Mouse (Mus musculus) midbrain, embryonic 16.5 days (tissue): ENCODE data around the gene Fdx1. TPM values are rescaled to one million over a fixed set of nuclear protein-coding genes. Genes with fewer than 3 reads are reported as not detected.

Experiments
- ATAC-seq: fragments of 200-750 bp; cut with Nextera tagmentation; 2 replicates; pipeline ENCODE4 v1.8.0; 2017; ENCODE audit warnings: moderate TSS enrichment
- H3K27ac ChIP-seq: fragments of 300-500 bp; sonication (generic); 2 replicates; pipeline ENCODE4 v1.5.1; 2014; ENCODE audit warnings: mild to moderate bottlenecking, low read length, mixed read lengths
- H3K27me3 ChIP-seq: fragments of 300-500 bp; sonication (generic); 2 replicates; pipeline ENCODE4 v1.6.1; 2014; ENCODE audit warnings: low read depth, low read length, mixed read lengths; ENCODE audit not compliant: control insufficient read depth, insufficient read depth
- H3K36me3 ChIP-seq: fragments of 300-500 bp; sonication (generic); 2 replicates; pipeline ENCODE4 v1.6.1; 2014; ENCODE audit warnings: mild to moderate bottlenecking, low read length, moderate library complexity, mixed read lengths; ENCODE audit not compliant: control insufficient read depth, insufficient read depth
- H3K4me1 ChIP-seq: fragments of 300-500 bp; sonication (generic); 2 replicates; pipeline ENCODE4 v1.6.1; 2014; ENCODE audit warnings: mild to moderate bottlenecking, low read length, mixed read lengths; ENCODE audit not compliant: control insufficient read depth, insufficient read depth
- H3K4me2 ChIP-seq: fragments of 300-500 bp; sonication (generic); 2 replicates; pipeline ENCODE4 v1.6.1; 2014; ENCODE audit warnings: mild to moderate bottlenecking, low read length, mixed read lengths
- H3K4me3 ChIP-seq: fragments of 300-500 bp; sonication (generic); 2 replicates; pipeline ENCODE4 v1.5.1; 2014; ENCODE audit warnings: low read depth, mild to moderate bottlenecking, low read length, moderate library complexity, mixed read lengths
- H3K9ac ChIP-seq: fragments of 300-500 bp; sonication (generic); 2 replicates; pipeline ENCODE4 v1.6.1; 2014; ENCODE audit warnings: low read depth, low read length, mixed read lengths
- H3K9me3 ChIP-seq: fragments of 300-500 bp; sonication (generic); replicated peaks from 2 replicates; pipeline ENCODE4 v1.6.1; 2014; ENCODE audit warnings: mild to moderate bottlenecking, low read length, mixed read lengths; ENCODE audit not compliant: control insufficient read depth, poor library complexity, severe bottlenecking
- WGBS: fragments of 180-500 bp; shearing (Covaris S2); extraction: QIAGEN DNeasy Blood & Tissue Kit; methylation state at CpG from one replicate; pipeline ENCODE4 v1.1.7; 2014; 5-methylcytosine and 5-hydroxymethylcytosine counted together
- polyA plus RNA-seq: library from polyadenylated mRNA; unstranded; fragments of >200 nt; fragmentation: Nextera tagmentation; extraction: Ambion mirVana; gene quantifications from 2 replicates; pipeline ENCODE4 v1.2.1, GENCODE M21; 2015

The Fdx1 gene
- polyA plus RNA-seq, 1 experiment from 2014 or later, result 37.0 TPM

DNA sequence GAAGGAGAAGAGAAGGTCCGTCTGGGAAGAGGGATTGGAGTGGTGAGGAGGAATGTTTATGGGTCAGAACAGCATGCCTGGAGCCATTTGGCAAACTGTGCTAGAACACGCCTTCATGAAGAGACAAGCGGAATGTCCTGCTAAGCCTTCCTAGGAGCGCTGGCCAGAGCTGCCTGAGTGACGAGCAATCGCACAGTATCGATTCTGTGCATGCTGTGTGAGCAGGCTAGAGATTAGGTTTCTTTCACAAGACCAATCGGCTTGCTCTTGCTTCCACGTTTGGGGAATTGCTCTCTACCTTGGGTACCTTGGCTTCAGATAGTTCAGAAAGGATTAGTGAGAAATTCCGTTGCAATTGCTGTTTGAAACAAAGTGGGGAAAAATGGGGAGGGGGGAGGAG lies 35.2 kb downstream of the Fdx1 start:
- Histone ChIP-seq H3K36me3 (no peaks in the 10 kb centered on the region), H3K9me3 (no peaks in the 10 kb centered on the region), H3K4me3 (no peak overlapping the region), H3K27me3 (no peaks in the 10 kb centered on the region), H3K4me2 (no peak overlapping the region; the same call in 1 of the 2 replicates), H3K27ac (peak overlapping the region; percentile 23; the same call in 1 of the 2 replicates), H3K9ac (no peak overlapping the region), H3K4me1 (peaks cover 8% of the 10 kb centered on the region)
- 38% methylated on average over 10 of the region's 10 CpGs for WGBS
- no peak for ATAC-seq

DNA sequence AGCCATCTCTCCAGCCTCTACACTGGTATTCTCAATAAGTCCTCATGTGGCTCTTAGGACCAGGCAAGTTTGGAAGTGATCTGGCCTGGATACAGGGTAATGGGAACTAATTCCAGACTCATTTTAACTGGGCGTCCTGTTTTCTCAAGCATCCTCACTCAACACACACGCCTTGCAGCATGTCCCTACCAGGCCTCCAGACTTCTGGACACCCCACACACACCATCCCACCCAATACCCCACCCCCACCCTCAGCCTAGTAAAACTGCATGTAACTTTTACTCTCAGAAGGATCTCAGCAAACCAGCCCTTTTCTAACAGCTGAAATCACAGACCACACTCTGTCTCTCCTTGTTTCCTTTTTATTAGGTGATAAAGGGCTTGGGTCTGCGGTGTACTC lies 35.7 kb downstream of the Fdx1 start:
- Histone ChIP-seq H3K4me2 (no peak overlapping the region), H3K27me3 (no peaks in the 10 kb centered on the region), H3K36me3 (no peaks in the 10 kb centered on the region), H3K4me3 (no peak overlapping the region), H3K9me3 (no peaks in the 10 kb centered on the region), H3K4me1 (peaks cover 8% of the 10 kb centered on the region), H3K9ac (no peak overlapping the region), H3K27ac (peak overlapping the region; percentile 23; the same call in 1 of the 2 replicates)
- 86% methylated on average over 3 of the region's 3 CpGs for WGBS
- no peak for ATAC-seq

DNA sequence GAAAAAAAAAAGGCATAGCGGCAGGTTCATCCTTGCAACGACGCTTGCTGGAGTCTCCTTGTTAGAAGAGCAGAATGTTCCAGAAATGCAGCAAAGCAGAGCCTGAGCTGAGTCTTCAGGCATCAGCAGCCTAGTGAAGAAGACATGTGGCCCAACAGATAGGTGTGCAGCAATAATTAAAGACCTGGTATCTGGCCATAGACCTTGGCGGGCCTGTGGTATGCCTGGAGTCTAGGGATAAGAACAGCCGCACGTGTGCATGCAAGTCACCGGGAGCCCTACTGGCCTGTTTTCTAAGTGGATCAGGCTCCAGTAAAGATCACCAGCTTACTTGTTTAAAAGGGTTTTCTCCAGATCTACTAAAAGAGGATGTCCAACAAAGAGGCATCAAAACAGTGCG lies 36.7 kb downstream of the Fdx1 start:
- no peaks in the 10 kb centered on the region for H3K27me3 ChIP-seq
- no peaks in the 10 kb centered on the region for H3K9me3 ChIP-seq
- H3K4me2 ChIP-seq, result no peak overlapping the region
- H3K27ac ChIP-seq, result no peak overlapping the region
- no peak overlapping the region for H3K4me3 ChIP-seq
- H3K4me1 ChIP-seq, result peaks cover 8% of the 10 kb centered on the region
- 89% methylated on average over 8 of the region's 8 CpGs for WGBS
- H3K36me3 ChIP-seq, result no peaks in the 10 kb centered on the region
- H3K9ac ChIP-seq, result no peak overlapping the region
- ATAC-seq, result no peak

DNA sequence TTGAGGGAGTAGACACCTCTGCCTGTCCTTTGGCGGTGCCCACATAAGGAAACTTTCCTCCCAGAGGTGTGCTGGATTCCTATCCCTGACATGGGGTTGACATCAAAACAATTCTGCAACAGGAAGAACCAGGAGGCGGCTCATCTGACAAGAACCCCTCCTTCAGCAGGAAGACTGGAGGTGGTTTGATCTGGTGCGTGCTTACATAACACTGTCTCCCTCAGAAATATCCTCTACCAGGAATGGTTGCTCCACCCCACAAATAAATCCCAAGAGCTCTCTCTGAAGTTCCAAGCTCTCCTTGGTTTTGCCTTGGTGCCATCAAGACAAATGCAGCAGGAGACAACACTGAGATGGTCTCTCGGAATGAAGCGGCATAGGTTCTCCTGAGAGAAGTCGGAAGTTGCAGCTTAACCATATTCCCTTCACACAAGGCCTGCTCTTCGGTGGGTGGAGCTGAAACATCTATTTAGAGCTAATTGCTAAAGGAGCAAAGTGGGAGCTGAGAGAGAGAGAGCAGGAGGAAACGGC lies 38.7 kb downstream of the Fdx1 start:
- H3K36me3 ChIP-seq, result no peaks in the 10 kb centered on the region
- no peak overlapping the region for H3K27ac ChIP-seq
- no peak overlapping the region for H3K9ac ChIP-seq
- H3K4me2 ChIP-seq, result no peak overlapping the region
- no peaks in the 10 kb centered on the region for H3K27me3 ChIP-seq
- H3K9me3 ChIP-seq, result no peaks in the 10 kb centered on the region
- H3K4me1 ChIP-seq, result peaks cover 8% of the 10 kb centered on the region
- H3K4me3 ChIP-seq, result no peak overlapping the region
- 88% methylated on average over 8 of the region's 8 CpGs for WGBS
- ATAC-seq, result no peak

DNA sequence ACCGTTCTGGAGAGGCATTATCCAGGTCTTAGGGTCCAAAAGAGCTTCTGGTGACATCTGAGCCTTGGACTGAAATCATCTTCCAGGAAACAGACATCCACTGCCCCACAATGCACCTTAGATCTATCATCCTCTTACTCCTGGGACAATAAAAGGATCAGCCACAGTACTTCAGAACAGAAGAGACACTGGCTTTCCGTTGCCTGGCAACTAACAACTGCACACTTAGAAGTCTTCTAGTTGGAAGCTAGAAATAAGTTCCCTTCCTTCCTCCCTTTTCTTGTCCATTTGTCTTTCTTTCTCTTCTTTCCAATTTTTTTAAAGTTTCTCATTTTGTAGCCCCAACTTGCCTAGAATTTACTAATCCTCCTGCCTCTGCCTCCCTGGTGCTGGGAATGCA lies 40.6 kb downstream of the Fdx1 start:
- no peaks in the 10 kb centered on the region for H3K36me3 ChIP-seq
- no peaks in the 10 kb centered on the region for H3K27me3 ChIP-seq
- WGBS, result 48% methylated on average over 2 of the region's 2 CpGs
- no peak overlapping the region for H3K9ac ChIP-seq
- ATAC-seq, result no peak
- no peak overlapping the region for H3K4me3 ChIP-seq
- no peaks in the 10 kb centered on the region for H3K9me3 ChIP-seq
- no peak overlapping the region for H3K4me2 ChIP-seq
- H3K27ac ChIP-seq, result no peak overlapping the region
- peaks cover under 1% of the 10 kb centered on the region; the same call in 1 of the 2 replicates for H3K4me1 ChIP-seq

DNA sequence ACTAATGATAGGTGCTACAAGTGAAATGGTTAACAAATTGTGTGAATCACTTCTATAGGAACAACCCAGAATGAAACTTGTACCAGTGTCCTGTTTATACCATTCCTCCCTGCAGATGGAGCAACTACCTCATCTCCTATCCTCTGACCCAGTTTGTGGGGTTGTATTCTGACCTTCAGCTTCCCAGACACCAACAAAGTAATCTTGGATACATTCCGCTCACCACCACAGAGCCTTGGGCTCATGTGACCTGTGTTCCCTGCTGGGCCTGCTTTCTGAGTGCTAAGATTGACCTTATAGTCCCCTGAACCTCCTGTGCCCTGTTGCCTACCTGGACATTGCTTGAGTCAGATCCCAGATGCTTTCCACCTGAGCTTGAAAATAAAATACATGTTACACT lies 47.8 kb downstream of the Fdx1 start:
- H3K4me1 ChIP-seq, result no peaks in the 10 kb centered on the region
- no peak overlapping the region for H3K4me2 ChIP-seq
- ATAC-seq, result no peak
- H3K27ac ChIP-seq, result no peak overlapping the region
- 90% methylated on average over 1 of the region's 1 CpGs for WGBS
- H3K36me3 ChIP-seq, result no peaks in the 10 kb centered on the region
- no peaks in the 10 kb centered on the region for H3K27me3 ChIP-seq
- no peaks in the 10 kb centered on the region for H3K9me3 ChIP-seq
- no peak overlapping the region for H3K4me3 ChIP-seq
- H3K9ac ChIP-seq, result no peak overlapping the region

DNA sequence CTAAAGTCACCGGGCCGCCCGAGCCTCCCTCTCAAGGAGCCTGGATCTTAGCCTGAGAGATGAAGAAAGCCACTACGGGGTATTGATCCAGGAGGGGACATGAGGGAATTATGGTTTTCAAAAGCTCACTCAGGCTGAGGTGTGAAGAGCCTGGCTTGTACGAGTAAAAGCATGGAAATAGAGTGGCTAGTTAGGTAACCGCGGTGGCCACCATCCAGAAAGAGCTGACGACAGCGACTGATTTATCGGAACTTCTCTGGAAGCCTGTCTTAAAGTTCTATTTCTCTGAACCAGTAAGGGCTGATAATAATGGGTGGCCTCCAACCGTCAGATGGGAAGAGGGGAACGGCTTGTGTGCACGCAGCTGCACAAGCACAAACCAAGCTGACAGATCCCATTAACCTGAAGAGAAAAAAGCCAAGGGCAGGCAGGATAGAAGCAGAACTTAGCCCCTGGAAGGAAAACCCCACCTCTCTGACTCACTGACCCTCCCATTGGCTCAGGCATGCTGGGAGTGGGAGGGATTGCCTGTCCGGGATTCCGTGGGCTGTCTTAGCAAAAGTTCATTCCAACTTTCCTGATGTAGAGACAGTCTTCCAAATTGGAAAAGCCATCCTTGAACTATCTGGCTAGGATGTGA lies 48.8 kb downstream of the Fdx1 start:
- no peak for ATAC-seq

DNA sequence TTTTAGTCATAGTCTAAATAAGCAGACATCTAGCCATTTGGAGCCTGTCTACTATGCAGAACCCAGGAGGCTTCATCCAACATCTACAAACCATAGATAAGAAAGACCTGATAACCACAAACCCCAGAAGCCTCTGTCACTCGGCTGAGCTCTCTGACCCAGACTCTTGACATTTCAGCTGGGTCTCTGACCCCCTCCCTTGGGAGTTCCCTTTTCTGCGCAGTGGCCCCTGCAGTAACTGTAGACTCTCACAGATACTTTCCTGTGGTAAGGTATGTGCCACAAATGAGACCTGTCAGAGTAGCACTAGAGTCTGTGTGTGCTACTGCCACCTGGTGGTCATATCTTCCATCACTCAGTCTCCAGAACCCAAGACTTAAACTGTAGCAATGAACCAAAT lies 54.5 kb downstream of the Fdx1 start:
- no peak overlapping the region for H3K4me2 ChIP-seq
- 0 out of 2 replicates have a peak, but pooled peaks have one; percentile 60 for ATAC-seq
- 28% methylated on average over 2 of the region's 2 CpGs for WGBS
- no peak overlapping the region for H3K4me3 ChIP-seq
- no peak overlapping the region for H3K27ac ChIP-seq
- H3K9me3 ChIP-seq, result no peaks in the 10 kb centered on the region
- no peaks in the 10 kb centered on the region for H3K27me3 ChIP-seq
- H3K4me1 ChIP-seq, result no peaks in the 10 kb centered on the region
- no peaks in the 10 kb centered on the region for H3K36me3 ChIP-seq
- H3K9ac ChIP-seq, result no peak overlapping the region

More for the DNA sequence above, 48.8 kb downstream of the Fdx1 start:
- no peak overlapping the region for H3K9ac ChIP-seq
- no peaks in the 10 kb centered on the region for H3K9me3 ChIP-seq
- no peak overlapping the region for H3K4me2 ChIP-seq
- H3K36me3 ChIP-seq, result no peaks in the 10 kb centered on the region
- no peak overlapping the region for H3K27ac ChIP-seq
- no peak overlapping the region for H3K4me3 ChIP-seq
- H3K4me1 ChIP-seq, result no peaks in the 10 kb centered on the region
- H3K27me3 ChIP-seq, result no peaks in the 10 kb centered on the region
- 79% methylated on average over 15 of the region's 15 CpGs for WGBS

DNA sequence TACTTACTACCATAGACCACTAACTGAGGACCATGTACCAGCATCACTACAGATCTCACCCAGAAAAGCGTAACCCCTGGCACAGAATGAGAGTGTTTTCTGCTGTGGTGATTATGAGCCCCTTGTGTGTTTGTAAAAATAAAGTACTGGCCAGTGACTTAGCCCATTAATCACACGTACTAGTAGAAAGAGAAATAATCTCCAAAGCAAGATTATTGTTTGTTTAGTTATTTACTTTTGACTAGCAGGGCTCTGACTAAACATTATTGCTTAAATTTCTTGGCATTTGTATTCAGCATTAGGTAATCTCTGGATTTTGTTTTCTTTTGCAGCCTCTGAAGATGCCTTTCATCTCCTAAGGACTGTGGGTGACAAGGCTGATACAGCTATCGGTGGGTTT lies 55.1 kb downstream of the Fdx1 start:
- Histone ChIP-seq H3K9me3 (no peaks in the 10 kb centered on the region), H3K27me3 (no peaks in the 10 kb centered on the region), H3K4me1 (no peaks in the 10 kb centered on the region), H3K4me3 (no peak overlapping the region), H3K4me2 (no peak overlapping the region), H3K36me3 (no peaks in the 10 kb centered on the region), H3K9ac (no peak overlapping the region), H3K27ac (no peak overlapping the region)
- WGBS, result 88% methylated on average over 3 of the region's 3 CpGs
- ATAC-seq, result no peak
